In genomic region chr4:28813551-28814475, GRCm38 (mm10) we compare ENCODE assay signal across 8 mouse cellular contexts. TPM values are rescaled to one million over a fixed set of nuclear protein-coding genes. Genes with fewer than 3 reads are reported as not detected.
DNase-seq lines count a peak whose midpoint lies in the region; ATAC-seq lines count a peak whose summit lies in the region.

No protein-coding gene starts in this region.

- peak overlapping the region; percentile 81 for H3K4me3 ChIP-seq in hindbrain, embryonic 11.5 days (ENCODE audit: low read depth, low read length)
- peak overlapping the region; percentile 92 for H3K4me3 ChIP-seq in megakaryocyte, embryonic 14.5 days (replicated peaks)

- under 1% methylated on average over 87 of the region's 94 CpGs for WGBS in hindbrain, embryonic 11.5 days

- no peaks in the 10 kb centered on the region for H3K27me3 ChIP-seq in hindbrain, embryonic 11.5 days (ENCODE audit: control insufficient read depth, insufficient read depth, low read length)
- H3K27me3 ChIP-seq in megakaryocyte, embryonic 14.5 days (replicated peaks), result peaks cover 41% of the 10 kb centered on the region

- H3K4me1 ChIP-seq in hindbrain, embryonic 11.5 days (replicated peaks; ENCODE audit: control insufficient read depth, insufficient read depth, low read length), result no peaks in the 10 kb centered on the region
- H3K4me1 ChIP-seq in megakaryocyte, embryonic 14.5 days, result peaks cover 33% of the 10 kb centered on the region

- DNase-seq in ZHBTc4 (ENCODE audit: low read depth, low spot score), result peak; percentile 57
- DNase-seq in cerebellum, adult 9-10 months, result peak; percentile 69
- DNase-seq in frontal cortex, postnatal 14 days (ENCODE audit: low spot score in 2 of 2), result peak; percentile 22 to 27
- peak; percentile 78 for DNase-seq in hindbrain, embryonic 11.5 days (ENCODE audit: low spot score)
- DNase-seq in left cerebral cortex, adult 8-10 months (ENCODE audit: low spot score in 2 of 2), result peak; percentile 14 to 43
- DNase-seq in right cerebral cortex, postnatal 36 days (ENCODE audit: low spot score in 2 of 2), result peak; percentile 28 to 31

- no peaks in the 10 kb centered on the region for H3K36me3 ChIP-seq in hindbrain, embryonic 11.5 days (ENCODE audit: control insufficient read depth, insufficient read depth, low read length)
- no peaks in the 10 kb centered on the region for H3K36me3 ChIP-seq in megakaryocyte, embryonic 14.5 days (replicated peaks; ENCODE audit: low read length)

- ATAC-seq in hindbrain, embryonic 11.5 days (ENCODE audit: low FRiP score), result peak; percentile 66
- ATAC-seq in inflammation-experienced regulatory T-cells, adult 6 months, result no peak

- H3K4me2 ChIP-seq in hindbrain, embryonic 11.5 days (replicated peaks; ENCODE audit: low read depth, low read length), result peak overlapping the region; percentile 79

- H3K9me3 ChIP-seq in hindbrain, embryonic 11.5 days (ENCODE audit: control insufficient read depth, low read length), result no peaks in the 10 kb centered on the region
- H3K9me3 ChIP-seq in megakaryocyte, embryonic 14.5 days, result no peaks in the 10 kb centered on the region

- peak overlapping the region; percentile 96 for H3K27ac ChIP-seq in hindbrain, embryonic 11.5 days (ENCODE audit: low read depth, low read length)

- H3K9ac ChIP-seq in hindbrain, embryonic 11.5 days (ENCODE audit: low read depth, low read length), result peak overlapping the region; percentile 89

RNA-seq across cellular contexts. Expression of gene Epha7, which starts 0.9 kb away (rescaled TPM):
- 60.9 and 67.8 TPM in 2 replicates for polyA plus RNA-seq in hindbrain, embryonic 11.5 days (2014; fragmentation: Nextera tagmentation; extraction: Ambion mirVana)
- 10 to 100 TPM; 70.2 to 78.5 (median 76.6) TPM for total RNA-seq in left cerebral cortex, adult 8-10 months (2022)
- polyA plus RNA-seq in megakaryocyte, embryonic 14.5 days (2012; ENCODE audit: insufficient read depth, low replicate concordance), result 0.07 TPM in 1 of 2 replicates, not detected in the other
- polyA plus RNA-seq in inflammation-experienced regulatory T-cells, adult 6 months (2017; shearing (Covaris generic)), result under 1 TPM in 2 of 3 experiments, not detected in 1; 0.05 to 0.08 TPM

Comparison
In these comparisons a context has a peak if more than half of its experiments do, and no peak if none do; other contexts are left out.
1. DNase-seq: peak in every context shown above with its lines; median percentile 78 in hindbrain, embryonic 11.5 days; 69 in cerebellum, adult 9-10 months; 57 in ZHBTc4; 30 in right cerebral cortex, postnatal 36 days; 28 in left cerebral cortex, adult 8-10 months; 24 in frontal cortex, postnatal 14 days.
2. RNA of gene Epha7, which starts 0.9 kb away (polyA plus RNA-seq): 60.9 to 67.8 TPM in hindbrain, embryonic 11.5 days; 0.07 TPM in megakaryocyte, embryonic 14.5 days and 0.05 to 0.08 TPM in inflammation-experienced regulatory T-cells, adult 6 months; every median in the first group is over 10 times any median in the second.